Mouse (Mus musculus) heart, postnatal 0 days (tissue): Measurements from ENCODE around the gene Olfr168.
"Not testable (repeated sequence)": the region's sequence is repeated elsewhere in the genome, so short reads cannot be mapped to it uniquely, and the experiment has no call there.

Source experiments
- CTCF ChIP-seq: IDR thresholded peaks from 2 replicates; pipeline ENCODE4 v1.5.1; 2016; ENCODE audit warnings: antibody characterized with exemption, control low read depth, low read depth
- EP300 ChIP-seq: IDR thresholded peaks from 2 replicates; pipeline ENCODE4 v1.6.1; 2016; ENCODE audit warnings: antibody characterized with exemption, low read depth

DNA sequence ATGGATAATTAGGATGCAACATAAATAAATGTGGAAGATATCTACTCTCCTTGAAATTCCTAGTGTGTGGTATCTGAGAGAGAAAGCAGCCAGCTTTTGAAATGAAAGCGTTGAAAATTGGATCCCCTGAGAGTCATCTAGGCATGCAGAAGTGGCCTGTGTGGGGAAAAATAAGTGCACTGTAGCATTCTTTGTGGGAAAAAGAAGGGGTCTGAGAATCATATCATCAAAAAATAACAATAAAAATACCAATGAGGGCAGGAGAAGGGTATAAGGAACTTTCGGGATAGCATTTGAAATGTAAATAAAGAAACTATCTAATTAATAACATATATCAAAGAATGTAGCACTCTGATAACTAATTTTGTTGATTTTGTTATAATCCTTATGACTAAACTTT, 36.4 kb upstream of the Olfr168 start, which contains the start of gene Olfr169:
- TF ChIP-seq EP300, CTCF: not testable (repeated sequence)
